Mouse (Mus musculus) hindbrain, postnatal 0 days (tissue): ENCODE data around the gene Lgi4. TPM values are rescaled to one million over a fixed set of nuclear protein-coding genes. Genes with fewer than 3 reads are reported as not detected.
A peak's percentile ranks its signal among the peaks of the same experiment; 100 is the strongest.

Experiments used
- ATAC-seq: fragments of 200-750 bp; cut with Nextera tagmentation; 2 replicates; pipeline ENCODE4 v1.8.0; 2017; ENCODE audit warnings: mild to moderate bottlenecking, moderate TSS enrichment, moderate library complexity
- DNase-seq: peaks from one replicate; pipeline ENCODE4 v3.0.0-alpha.2; 2015; ENCODE audit warnings: low spot score
- H3K27ac ChIP-seq: fragments of 300-500 bp; sonication (generic); 2 replicates; pipeline ENCODE4 v1.5.1; 2014; ENCODE audit warnings: mild to moderate bottlenecking
- H3K27me3 ChIP-seq: fragments of 300-500 bp; sonication (generic); 2 replicates; pipeline ENCODE4 v1.6.1; 2014; ENCODE audit warnings: low read length, mixed read lengths; ENCODE audit not compliant: insufficient read depth
- H3K36me3 ChIP-seq: fragments of 300-500 bp; sonication (generic); 2 replicates; pipeline ENCODE4 v1.6.1; 2014; ENCODE audit warnings: low read length, mixed read lengths; ENCODE audit not compliant: insufficient read depth
- H3K4me1 ChIP-seq: fragments of 300-500 bp; sonication (generic); 2 replicates; pipeline ENCODE4 v1.6.1; 2014; ENCODE audit warnings: antibody characterized with exemption, low read length, mixed read lengths; ENCODE audit not compliant: insufficient read depth
- H3K4me2 ChIP-seq: fragments of 300-500 bp; sonication (generic); 2 replicates; pipeline ENCODE4 v1.6.1; 2014; ENCODE audit warnings: low read depth, mild to moderate bottlenecking, low read length, moderate library complexity, mixed read lengths
- H3K4me3 ChIP-seq: fragments of 300-500 bp; sonication (generic); 2 replicates; pipeline ENCODE4 v1.5.1; 2014; ENCODE audit warnings: low read length
- H3K9ac ChIP-seq: fragments of 300-500 bp; sonication (generic); replicated peaks from 2 replicates; pipeline ENCODE4 v1.6.1; 2014; ENCODE audit warnings: mild to moderate bottlenecking, low read length, moderate library complexity, mixed read lengths
- H3K9me3 ChIP-seq: fragments of 300-500 bp; sonication (generic); 2 replicates; pipeline ENCODE4 v1.6.1; 2016; ENCODE audit warnings: low read length, mixed read lengths
- CTCF ChIP-seq: IDR thresholded peaks from 2 replicates; pipeline ENCODE4 v1.5.1; 2016; ENCODE audit warnings: antibody characterized with exemption, control low read depth, low read depth
- WGBS: fragments of 180-500 bp; shearing (Covaris S2); extraction: QIAGEN DNeasy Blood & Tissue Kit; methylation state at CpG from one replicate; pipeline ENCODE4 v1.1.7; 2014; 5-methylcytosine and 5-hydroxymethylcytosine counted together
- polyA plus RNA-seq: library from polyadenylated mRNA; unstranded; fragments of >200 nt; fragmentation: Nextera tagmentation; extraction: Ambion mirVana; gene quantifications from 2 replicates; pipeline ENCODE4 v1.2.1, GENCODE M21; 2015
- total RNA-seq: library from RNA; depleted of rRNA; stranded (reverse); fragments of >200 nt; gene quantifications from 2 replicates; pipeline ENCODE4 v1.2.3, GENCODE M21; 2014

Gene Lgi4
- total and polyA plus RNA-seq, 2 experiments from 2014 or later, result 1.3 to 5.9 TPM

- ATAC-seq (no peak), DNase-seq (no peak)
- Histone ChIP-seq H3K9me3 (no peaks in the 10 kb centered on the region), H3K4me1 (no peaks in the 10 kb centered on the region), H3K4me2 (no peak overlapping the region), H3K36me3 (no peaks in the 10 kb centered on the region), H3K4me3 (no peak overlapping the region), H3K9ac (no peak overlapping the region), H3K27me3 (no peaks in the 10 kb centered on the region), H3K27ac (no peak overlapping the region)
- TF ChIP-seq CTCF, result peak; percentile 18
- WGBS, result 84% methylated on average over 6 of the region's 6 CpGs
Observed at GRCm38 (mm10) chr7:31099612-31099982, 40.5 kb downstream of the Lgi4 start.

- H3K9ac ChIP-seq, result no peak overlapping the region
- no peak overlapping the region for H3K27ac ChIP-seq
- no peak for TF ChIP-seq CTCF
- ATAC-seq (no peak), DNase-seq (no peak)
- no peak overlapping the region for H3K4me2 ChIP-seq
- H3K27me3 ChIP-seq, result no peaks in the 10 kb centered on the region
- H3K4me3 ChIP-seq, result no peak overlapping the region
- H3K9me3 ChIP-seq, result no peaks in the 10 kb centered on the region
- H3K4me1 ChIP-seq, result no peaks in the 10 kb centered on the region
- no peaks in the 10 kb centered on the region for H3K36me3 ChIP-seq
- WGBS, result 77% methylated on average over 14 of the region's 14 CpGs
Observed at GRCm38 (mm10) chr7:31100786-31101185, 41.6 kb downstream of the Lgi4 start.

DNA sequence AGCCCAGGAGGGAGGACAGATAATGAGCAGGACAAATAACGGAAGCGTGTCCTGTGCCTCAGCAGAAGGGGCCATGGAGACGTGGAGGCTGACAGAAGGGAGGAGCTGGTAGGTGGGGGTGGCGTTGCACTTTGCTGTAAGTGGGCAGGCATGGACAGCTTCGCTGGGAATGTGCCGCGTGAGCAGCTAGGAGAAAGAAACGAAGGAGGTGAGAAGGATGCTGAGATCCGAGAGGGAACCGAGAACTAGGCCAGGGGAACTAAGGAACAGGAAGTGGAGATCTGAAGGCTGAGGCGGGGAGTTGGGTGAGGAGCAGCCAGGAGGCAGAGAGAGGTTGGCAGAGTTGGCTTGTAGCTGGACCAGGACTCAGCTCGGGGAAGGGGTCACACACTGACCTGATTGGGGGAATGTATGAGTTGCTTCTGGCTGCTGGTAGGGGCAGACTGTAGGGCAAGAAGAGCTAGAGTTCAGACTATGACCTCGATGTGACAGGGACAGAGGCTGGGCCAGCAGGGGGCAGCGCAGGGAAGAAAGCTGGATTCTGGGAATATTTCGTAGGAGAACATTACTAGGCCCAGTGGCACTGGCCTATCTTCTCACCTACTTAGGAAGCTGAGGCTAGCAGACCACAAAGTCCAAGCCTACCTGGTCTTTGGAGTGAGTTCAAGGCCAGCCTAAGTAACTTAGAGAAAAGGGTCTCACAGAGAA, 46.1 kb downstream of the Lgi4 start:
- H3K4me3 ChIP-seq, result no peak overlapping the region
- DNase-seq (no peak), ATAC-seq (no peak)
- no peak overlapping the region for H3K27ac ChIP-seq
- no peak overlapping the region for H3K9ac ChIP-seq
- TF ChIP-seq CTCF, result peak; percentile 59
- H3K9me3 ChIP-seq, result no peaks in the 10 kb centered on the region
- no peak overlapping the region for H3K4me2 ChIP-seq
- H3K36me3 ChIP-seq, result no peaks in the 10 kb centered on the region
- H3K27me3 ChIP-seq, result no peaks in the 10 kb centered on the region
- WGBS, result 65% methylated on average over 15 of the region's 15 CpGs
- H3K4me1 ChIP-seq, result no peaks in the 10 kb centered on the region

DNA sequence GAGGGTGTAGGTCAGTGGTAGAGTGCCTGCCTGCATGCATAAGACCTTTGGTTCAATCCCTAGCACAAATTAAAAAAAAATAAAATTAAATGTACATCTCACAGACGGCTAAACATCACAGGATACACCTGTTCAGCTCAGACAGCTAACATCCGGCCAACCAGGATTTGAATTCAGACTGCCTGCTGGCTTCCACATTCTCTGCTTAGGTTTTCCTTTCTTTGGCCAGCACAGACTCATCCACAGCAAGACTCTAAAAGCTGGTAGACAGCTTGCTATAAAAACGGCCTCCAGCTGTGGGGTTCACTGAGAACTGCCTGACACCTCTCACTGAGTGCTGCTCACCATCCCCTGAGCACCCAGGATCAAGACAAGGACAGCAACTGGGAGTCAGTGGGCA, 47.0 kb downstream of the Lgi4 start:
- H3K4me3 ChIP-seq, result no peak overlapping the region
- H3K4me2 ChIP-seq, result no peak overlapping the region
- no peak overlapping the region for H3K27ac ChIP-seq
- H3K36me3 ChIP-seq, result no peaks in the 10 kb centered on the region
- no peak overlapping the region for H3K9ac ChIP-seq
- H3K4me1 ChIP-seq, result no peaks in the 10 kb centered on the region
- WGBS, result 51% methylated on average over 3 of the region's 3 CpGs
- ATAC-seq, result no peak
- H3K27me3 ChIP-seq, result no peaks in the 10 kb centered on the region
- no peaks in the 10 kb centered on the region for H3K9me3 ChIP-seq
- DNase-seq, result no peak
- TF ChIP-seq CTCF, result no peak

GRCm38 (mm10) chr7:31107781-31108180, 48.6 kb downstream of the Lgi4 start:
- Histone ChIP-seq H3K9me3 (no peaks in the 10 kb centered on the region), H3K4me3 (no peak overlapping the region), H3K27me3 (no peaks in the 10 kb centered on the region), H3K9ac (no peak overlapping the region), H3K4me1 (no peaks in the 10 kb centered on the region), H3K27ac (no peak overlapping the region), H3K36me3 (no peaks in the 10 kb centered on the region), H3K4me2 (no peak overlapping the region)
- no peak for TF ChIP-seq CTCF
- DNase-seq (no peak), ATAC-seq (no peak)
- 90% methylated on average over 11 of the region's 11 CpGs for WGBS

DNA sequence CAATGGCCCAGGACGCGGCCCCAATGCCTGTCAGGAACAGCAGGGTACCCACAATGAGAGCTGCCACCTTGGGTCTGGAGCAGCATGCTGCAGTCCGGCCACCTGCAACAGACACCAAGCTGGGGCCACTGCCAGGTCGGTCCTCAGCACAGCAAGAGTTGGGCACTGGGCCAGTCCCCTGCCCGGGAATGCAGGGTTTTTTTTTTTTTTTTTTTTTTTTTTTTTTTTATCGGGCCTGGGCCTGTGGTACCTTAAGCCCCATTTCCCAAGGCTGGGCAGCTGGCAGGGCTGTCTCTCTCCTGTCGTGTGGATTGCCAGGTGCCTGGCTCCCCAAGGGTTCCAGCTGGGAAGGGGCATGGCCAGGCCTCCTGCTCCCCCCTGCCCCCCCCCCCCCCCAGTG, 49.9 kb downstream of the Lgi4 start:
- Histone ChIP-seq H3K9ac (no peak overlapping the region), H3K9me3 (no peaks in the 10 kb centered on the region), H3K27me3 (no peaks in the 10 kb centered on the region), H3K27ac (no peak overlapping the region), H3K4me3 (no peak overlapping the region), H3K4me2 (no peak overlapping the region), H3K4me1 (no peaks in the 10 kb centered on the region), H3K36me3 (no peaks in the 10 kb centered on the region)
- TF ChIP-seq CTCF, result no peak
- ATAC-seq, result no peak
- no peak for DNase-seq
- WGBS, result 33% methylated on average over 6 of the region's 7 CpGs

DNA sequence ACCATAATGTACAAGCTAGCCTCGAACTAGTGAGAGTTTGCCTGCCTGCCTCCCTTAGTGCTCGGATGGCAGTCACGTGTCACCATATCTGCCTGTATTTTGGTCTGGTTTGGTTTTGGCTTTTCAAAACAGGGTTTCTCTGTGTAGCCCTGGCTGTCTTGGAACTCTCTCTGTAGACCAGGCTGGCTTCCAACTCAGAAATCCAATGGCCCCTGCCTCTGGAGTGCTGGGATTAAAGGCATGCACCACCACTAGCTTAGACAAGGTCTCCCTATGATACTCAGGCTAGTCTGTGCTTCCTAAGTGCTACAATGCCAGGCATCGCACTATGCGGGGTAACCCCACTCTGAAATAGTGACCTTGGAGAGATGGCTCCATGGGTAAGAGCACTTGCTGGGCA, 50.7 kb downstream of the Lgi4 start:
- DNase-seq (no peak), ATAC-seq (no peak)
- Histone ChIP-seq H3K9ac (no peak overlapping the region), H3K4me3 (no peak overlapping the region), H3K9me3 (no peaks in the 10 kb centered on the region), H3K36me3 (no peaks in the 10 kb centered on the region), H3K4me1 (no peaks in the 10 kb centered on the region), H3K27ac (no peak overlapping the region), H3K4me2 (no peak overlapping the region), H3K27me3 (no peaks in the 10 kb centered on the region)
- TF ChIP-seq CTCF, result no peak
- 86% methylated on average over 5 of the region's 5 CpGs for WGBS
